Mouse (Mus musculus): ENCODE measurements around the gene Fastkd1.

- TF ChIP-seq POLR2A (IDR thresholded peaks at IDR 0.05; ENCODE audit: control insufficient read depth, low read depth, low read length) (no peak), CTCF (IDR thresholded peaks at IDR 0.05; ENCODE audit: control insufficient read depth, insufficient read depth, insufficient replicate concordance, low read depth, low read length) (no peak)
Observed at GRCm38 (mm10) chr2:69690843-69691242, 22.5 kb downstream of the Fastkd1 start.
